Mouse (Mus musculus) small intestine, adult 2 months (tissue): ENCODE results near the gene Tmem235. TPM values are rescaled to one million over a fixed set of nuclear protein-coding genes. Genes with fewer than 3 reads are reported as not detected.

Source experiments
- H3K27ac ChIP-seq: fragments of 200-500 bp; 2 replicates; pipeline ENCODE4 v1.5.1; 2012; ENCODE audit warnings: low read depth, low read length, control low read depth, inconsistent platforms; ENCODE audit not compliant: insufficient read depth
- H3K27me3 ChIP-seq: fragments of 200-500 bp; 2 replicates; pipeline ENCODE4 v1.6.1; 2012; ENCODE audit warnings: mild to moderate bottlenecking, moderate library complexity, low read length, inconsistent platforms; ENCODE audit not compliant: control insufficient read depth, insufficient read depth
- H3K36me3 ChIP-seq: fragments of 200-500 bp; 2 replicates; pipeline ENCODE4 v1.6.1; 2012; ENCODE audit warnings: mild to moderate bottlenecking, low read length, control low read depth, inconsistent platforms; ENCODE audit not compliant: control insufficient read depth, insufficient read depth
- H3K4me1 ChIP-seq: fragments of 200-500 bp; 2 replicates; pipeline ENCODE4 v1.6.1; 2012; ENCODE audit warnings: low read length, inconsistent platforms, mixed read lengths; ENCODE audit not compliant: control insufficient read depth, insufficient read depth, insufficient read length
- H3K4me3 ChIP-seq: fragments of 200-500 bp; 2 replicates; pipeline ENCODE4 v1.5.1; 2012; ENCODE audit warnings: low read depth, mild to moderate bottlenecking, control low read depth, inconsistent platforms, low read length, moderate library complexity
- CTCF ChIP-seq: fragments of 200-500 bp; IDR thresholded peaks from 2 replicates; pipeline ENCODE4 v1.5.1; 2012; ENCODE audit warnings: low read depth, mild to moderate bottlenecking, control low read depth, inconsistent platforms, low read length, moderate library complexity, mixed read lengths; ENCODE audit not compliant: insufficient replicate concordance, insufficient read length; ENCODE audit errors: extremely low read depth
- POLR2A ChIP-seq: fragments of 200-500 bp; IDR thresholded peaks from 2 replicates; pipeline ENCODE4 v1.6.1; 2012; ENCODE audit warnings: low read depth, mild to moderate bottlenecking, control low read depth, inconsistent platforms, low read length, moderate library complexity
- WGBS: fragments of 180-500 bp; shearing (Covaris S2); methylation state at CpG from one replicate; pipeline ENCODE4 v1.1.7; 2018; 5-methylcytosine and 5-hydroxymethylcytosine counted together
- polyA plus RNA-seq: library from polyadenylated mRNA; depleted of rRNA; stranded (reverse); fragments of >200 nt; gene quantifications from 2 replicates; pipeline ENCODE4 v1.2.3, GENCODE M21; 2012

Gene Tmem235
- polyA plus RNA-seq, 1 experiment = 0.11 TPM

- H3K4me1 ChIP-seq = peaks cover 29% of the 10 kb centered on the region
- H3K36me3 ChIP-seq = no peaks in the 10 kb centered on the region
- WGBS = 67% methylated on average over 6 of the region's 6 CpGs
- no peak overlapping the region for H3K4me3 ChIP-seq
- TF ChIP-seq CTCF (no peak), POLR2A (no peak)
- no peak overlapping the region for H3K27ac ChIP-seq
- no peaks in the 10 kb centered on the region for H3K27me3 ChIP-seq
These were observed 15.1 kb downstream of the Tmem235 start for GRCm38 (mm10) chr11:117875681-117876080.

- no peak for TF ChIP-seq CTCF
- no peak for TF ChIP-seq POLR2A
- Histone ChIP-seq H3K27me3 (no peaks in the 10 kb centered on the region), H3K36me3 (no peaks in the 10 kb centered on the region), H3K4me1 (peaks cover 38% of the 10 kb centered on the region), H3K4me3 (peak overlapping the region; percentile 22), H3K27ac (peak overlapping the region; percentile 95)
- 10% methylated on average over 13 of the region's 13 CpGs for WGBS
These were observed 17.6 kb downstream of the Tmem235 start for GRCm38 (mm10) chr11:117877917-117878745.

- no peak overlapping the region for H3K4me3 ChIP-seq
- TF ChIP-seq POLR2A (no peak), CTCF (no peak)
- 40% methylated on average over 8 of the region's 8 CpGs for WGBS
- no peaks in the 10 kb centered on the region for H3K36me3 ChIP-seq
- H3K4me1 ChIP-seq = peaks cover 38% of the 10 kb centered on the region
- H3K27ac ChIP-seq = peak overlapping the region; percentile 55
- no peaks in the 10 kb centered on the region for H3K27me3 ChIP-seq
These were observed 18.3 kb downstream of the Tmem235 start for GRCm38 (mm10) chr11:117878892-117879291.

- TF ChIP-seq POLR2A (no peak), CTCF (no peak)
- Histone ChIP-seq H3K4me3 (no peak overlapping the region), H3K4me1 (peaks cover 38% of the 10 kb centered on the region), H3K27me3 (no peaks in the 10 kb centered on the region), H3K36me3 (no peaks in the 10 kb centered on the region), H3K27ac (peak overlapping the region; percentile 18; the same call in 1 of the 2 replicates)
- 83% methylated on average over 6 of the region's 6 CpGs for WGBS
These were observed 19.1 kb downstream of the Tmem235 start for GRCm38 (mm10) chr11:117879676-117880075.

- Histone ChIP-seq H3K36me3 (no peaks in the 10 kb centered on the region), H3K27ac (no peak overlapping the region), H3K27me3 (no peaks in the 10 kb centered on the region), H3K4me3 (no peak overlapping the region), H3K4me1 (peaks cover 38% of the 10 kb centered on the region)
- no peak for TF ChIP-seq CTCF
- TF ChIP-seq POLR2A = no peak
- WGBS = 92% methylated on average over 9 of the region's 9 CpGs
These were observed 19.9 kb downstream of the Tmem235 start for GRCm38 (mm10) chr11:117880336-117880976.

GRCm38 (mm10) chr11:117880977-117881358, 20.4 kb downstream of the Tmem235 start:
- TF ChIP-seq CTCF (no peak), POLR2A (no peak)

GRCm38 (mm10) chr11:117881787-117882186, 21.2 kb downstream of the Tmem235 start:
- Histone ChIP-seq H3K27ac (peak overlapping the region; percentile 42), H3K4me1 (peaks cover 38% of the 10 kb centered on the region)
- WGBS = 1% methylated on average over 8 of the region's 8 CpGs

More at GRCm38 (mm10) chr11:117880977-117881358, 20.4 kb downstream of the Tmem235 start:
- 88% methylated on average over 6 of the region's 6 CpGs for WGBS
- Histone ChIP-seq H3K4me1 (peaks cover 38% of the 10 kb centered on the region), H3K27ac (peak overlapping the region; percentile 42), H3K27me3 (no peaks in the 10 kb centered on the region), H3K36me3 (no peaks in the 10 kb centered on the region), H3K4me3 (no peak overlapping the region)

More at GRCm38 (mm10) chr11:117881787-117882186, 21.2 kb downstream of the Tmem235 start:
- no peak for TF ChIP-seq CTCF
- TF ChIP-seq POLR2A = no peak
- Histone ChIP-seq H3K27me3 (no peaks in the 10 kb centered on the region), H3K4me3 (no peak overlapping the region), H3K36me3 (no peaks in the 10 kb centered on the region)
